ENCODE assay signal across 8 mouse cellular contexts in genomic region chr10:8762209-8762701, GRCm38 (mm10).
DNase-seq lines count a peak whose midpoint lies in the region; ATAC-seq and TF ChIP-seq lines count a peak whose summit lies in the region.

No protein-coding gene starts in this region.

- H3K79me2 ChIP-seq in liver, adult 2 months (ENCODE audit: control insufficient read depth, insufficient read depth, low read length), result peaks cover 12% of the 10 kb centered on the region; the same call in 1 of the 2 replicates

- intact Hi-C loops in heart, postnatal 36 days (cut with DNase I), result loop anchor here (2.0 kb wide), 1 partner anchor 15 kb away; no protein-coding TSS in a partner anchor

- no peak for TF ChIP-seq POLR2A in liver, adult 2 months (IDR thresholded peaks at IDR 0.05; ENCODE audit: extremely low read depth, insufficient read depth, low read length)

- peak overlapping the region; percentile 23 for H3K4me3 ChIP-seq in forebrain, embryonic 13.5 days
- peak overlapping the region; percentile 26; the same call in 1 of the 2 replicates for H3K4me3 ChIP-seq in liver, adult 2 months (ENCODE audit: insufficient read depth, low read depth, low read length)
- peak overlapping the region; percentile 29 for H3K4me3 ChIP-seq in stomach, embryonic 15.5 days (replicated peaks)

- peak; percentile 28; the same call in 1 of the 2 replicates for ATAC-seq in forebrain, embryonic 13.5 days
- 0 out of 2 replicates have a peak, but pooled peaks have one; percentile 33 for ATAC-seq in stomach, embryonic 15.5 days (ENCODE audit: insufficient read depth, low FRiP score, low read depth)

- TF ChIP-seq CTCF in liver, adult 2 months (IDR thresholded peaks at IDR 0.05; ENCODE audit: low read depth, low read length), result no peak

- peaks cover 36% of the 10 kb centered on the region for H3K4me1 ChIP-seq in forebrain, embryonic 13.5 days
- 0 out of 2 replicates have a peak, but pooled peaks cover 1% of the 10 kb centered on the region for H3K4me1 ChIP-seq in liver, adult 2 months (ENCODE audit: control insufficient read depth, insufficient read depth, low read length)
- H3K4me1 ChIP-seq in stomach, embryonic 15.5 days, result peaks cover 11% of the 10 kb centered on the region; the same call in 1 of the 2 replicates

- H3K9ac ChIP-seq in forebrain, embryonic 13.5 days, result 0 out of 2 replicates have a peak overlapping the region, but pooled peaks have one; percentile 38
- H3K9ac ChIP-seq in liver, adult 2 months (ENCODE audit: low read depth, low read length), result peak overlapping the region; percentile 59
- H3K9ac ChIP-seq in stomach, embryonic 15.5 days, result no peak overlapping the region

- H3K4me2 ChIP-seq in forebrain, embryonic 13.5 days, result peak overlapping the region; percentile 54
- H3K4me2 ChIP-seq in stomach, embryonic 15.5 days, result peak overlapping the region; percentile 40

- H3K27me3 ChIP-seq in forebrain, embryonic 13.5 days, result no peaks in the 10 kb centered on the region
- no peaks in the 10 kb centered on the region for H3K27me3 ChIP-seq in liver, adult 2 months (ENCODE audit: control insufficient read depth, insufficient read depth, low read length)
- H3K27me3 ChIP-seq in stomach, embryonic 15.5 days (replicated peaks), result no peaks in the 10 kb centered on the region

- peak overlapping the region; percentile 41 for H3K27ac ChIP-seq in forebrain, embryonic 13.5 days
- H3K27ac ChIP-seq in liver, adult 2 months (replicated peaks; ENCODE audit: insufficient read depth, low read depth, low read length), result peak overlapping the region; percentile 42; the same call in 1 of the 2 replicates
- H3K27ac ChIP-seq in stomach, embryonic 15.5 days, result peak overlapping the region; percentile 80

- DNase-seq in right cerebral cortex, postnatal 10 days (ENCODE audit: low spot score in 2 of 2), result peak; percentile 37 to 47
- no peak for DNase-seq in right cerebral cortex, postnatal 25 days
- DNase-seq in heart, postnatal 36 days, result peak; percentile 45 to 60
- DNase-seq in liver, adult 2 months (ENCODE audit: extremely low read depth, low read depth, low spot score), result no peak
- DNase-seq in spleen, postnatal 10 days (ENCODE audit: low spot score in 2 of 2), result no peak
- DNase-seq in cerebellum, adult 18-20 months, result no peak

- H3K9me3 ChIP-seq in forebrain, embryonic 13.5 days (replicated peaks), result no peaks in the 10 kb centered on the region
- no peaks in the 10 kb centered on the region for H3K9me3 ChIP-seq in stomach, embryonic 15.5 days

- under 1% methylated on average over 14 of the region's 14 CpGs for WGBS in forebrain, embryonic 13.5 days
- WGBS in liver, adult 2 months, result 76% methylated on average over 14 of the region's 14 CpGs
- WGBS in stomach, embryonic 15.5 days, result 20% methylated on average over 14 of the region's 14 CpGs

- no peaks in the 10 kb centered on the region for H3K36me3 ChIP-seq in forebrain, embryonic 13.5 days (ENCODE audit: poor library complexity, severe bottlenecking)
- H3K36me3 ChIP-seq in liver, adult 2 months (ENCODE audit: control insufficient read depth, insufficient read depth, low read length), result peaks cover 5% of the 10 kb centered on the region; the same call in 1 of the 2 replicates
- H3K36me3 ChIP-seq in stomach, embryonic 15.5 days, result no peaks in the 10 kb centered on the region; the same call in 1 of the 2 replicates

Comparison
In these comparisons a context has a peak if more than half of its experiments do, and no peak if none do; other contexts are left out.
1. DNase-seq: peak in right cerebral cortex, postnatal 10 days (2 of 2) and heart, postnatal 36 days (2 of 2); none in right cerebral cortex, postnatal 25 days (single experiment), liver, adult 2 months (single experiment), spleen, postnatal 10 days (0 of 2) and cerebellum, adult 18-20 months (0 of 2).
2. Peak in every context shown above with its lines, with median percentiles within 50 percentile points of each other: H3K27ac ChIP-seq and H3K4me3 ChIP-seq.